Mouse (Mus musculus): ENCODE results near the gene Mrpl16.
A peak's percentile ranks its signal among the peaks of the same experiment; 100 is the strongest.

Gene Mrpl16

GRCm38 (mm10) chr19:11770205-11770892 is at the start of gene Mrpl16:
Gene Mrpl16 (plus strand): TSS chr19:11770391.
- DNase-seq (ENCODE audit: low spot score in 2 of 2) = peak; percentile 88 to 91

GRCm38 (mm10) chr19:11723870-11724269 is 46.3 kb upstream of the Mrpl16 start:
- DNase-seq (ENCODE audit: low spot score in 2 of 2) = no peak

GRCm38 (mm10) chr19:11724275-11724674 is 45.9 kb upstream of the Mrpl16 start:
- DNase-seq (ENCODE audit: low spot score in 2 of 2) = no peak

GRCm38 (mm10) chr19:11725915-11726314 is 44.3 kb upstream of the Mrpl16 start:
- no peak for DNase-seq (ENCODE audit: low spot score in 2 of 2)

GRCm38 (mm10) chr19:11727304-11727703 is 42.9 kb upstream of the Mrpl16 start:
- DNase-seq (ENCODE audit: low spot score in 2 of 2) = no peak

GRCm38 (mm10) chr19:11730278-11730677 is 39.9 kb upstream of the Mrpl16 start:
- DNase-seq (ENCODE audit: low spot score in 2 of 2) = no peak

- no peak for DNase-seq (ENCODE audit: low spot score in 2 of 2)
These were observed 33.7 kb upstream of the Mrpl16 start for GRCm38 (mm10) chr19:11736455-11736854.

GRCm38 (mm10) chr19:11745680-11746079 is 24.5 kb upstream of the Mrpl16 start:
- DNase-seq (ENCODE audit: low spot score in 2 of 2) = no peak

- no peak for DNase-seq (ENCODE audit: low spot score in 2 of 2)
These were observed 22.9 kb upstream of the Mrpl16 start, which contains the start of gene Gif for GRCm38 (mm10) chr19:11747298-11747697. Gene Gif (plus strand): TSS chr19:11747554.

GRCm38 (mm10) chr19:11765059-11765458 is 5.1 kb upstream of the Mrpl16 start:
- no peak for DNase-seq (ENCODE audit: low spot score in 2 of 2)

GRCm38 (mm10) chr19:11766413-11766812 is 3.8 kb upstream of the Mrpl16 start:
- no peak for DNase-seq (ENCODE audit: low spot score in 2 of 2)

GRCm38 (mm10) chr19:11768163-11768562 is 2.0 kb upstream of the Mrpl16 start:
- DNase-seq (ENCODE audit: low spot score in 2 of 2) = no peak

- DNase-seq (ENCODE audit: low spot score in 2 of 2) = no peak
These were observed 802 bp upstream of the Mrpl16 start for GRCm38 (mm10) chr19:11769257-11769920.

- peak; percentile 49 to 83 for DNase-seq (ENCODE audit: low spot score in 2 of 2)
These were observed 7.1 kb downstream of the Mrpl16 start for GRCm38 (mm10) chr19:11777191-11777865.

- DNase-seq (ENCODE audit: low spot score in 2 of 2) = no peak
These were observed 15.4 kb downstream of the Mrpl16 start for GRCm38 (mm10) chr19:11785409-11786154.

GRCm38 (mm10) chr19:11787826-11788225 is 17.6 kb downstream of the Mrpl16 start:
- no peak for DNase-seq (ENCODE audit: low spot score in 2 of 2)

- DNase-seq (ENCODE audit: low spot score in 2 of 2) = no peak
These were observed 18.7 kb downstream of the Mrpl16 start for GRCm38 (mm10) chr19:11788876-11789275.

GRCm38 (mm10) chr19:11791825-11792224 is 21.6 kb downstream of the Mrpl16 start:
- no peak for DNase-seq (ENCODE audit: low spot score in 2 of 2)

- no peak for DNase-seq (ENCODE audit: low spot score in 2 of 2)
These were observed 23.7 kb downstream of the Mrpl16 start for GRCm38 (mm10) chr19:11793741-11794359.

- DNase-seq (ENCODE audit: low spot score in 2 of 2) = no peak
These were observed 24.3 kb downstream of the Mrpl16 start for GRCm38 (mm10) chr19:11794447-11794846.

GRCm38 (mm10) chr19:11800531-11801315 is 30.5 kb downstream of the Mrpl16 start:
- no peak for DNase-seq (ENCODE audit: low spot score in 2 of 2)

Measured in spleen, postnatal 4 days (tissue).